Mouse (Mus musculus) heart, postnatal 0 days (tissue): ENCODE data around the gene Cela1.

ENCODE experiments used
- CTCF ChIP-seq: IDR thresholded peaks from 2 replicates; pipeline ENCODE4 v1.5.1; 2016; ENCODE audit warnings: antibody characterized with exemption, control low read depth, low read depth
- EP300 ChIP-seq: IDR thresholded peaks from 2 replicates; pipeline ENCODE4 v1.6.1; 2016; ENCODE audit warnings: antibody characterized with exemption, low read depth

GRCm38 (mm10) chr15:100677675-100678074 lies 10.0 kb downstream of the Cela1 start:
- TF ChIP-seq EP300 (no peak), CTCF (no peak)
